Mouse (Mus musculus) megakaryocyte, embryonic 14.5 days (primary cell): ENCODE data around the gene Hsd17b1.

ENCODE experiments used
- FLI1 ChIP-seq: IDR thresholded peaks from 2 replicates; pipeline ENCODE4 v1.6.1; 2012; ENCODE audit warnings: low read length, inconsistent platforms, mixed read lengths
- GATA1 ChIP-seq: IDR thresholded peaks from 3 replicates; pipeline ENCODE4 v1.6.1; 2012; ENCODE audit warnings: mixed read lengths, low read length, inconsistent platforms, borderline replicate concordance

GRCm38 (mm10) chr11:101058726-101059125 lies 19.5 kb upstream of the Hsd17b1 start:
- no peak for TF ChIP-seq FLI1
- no peak for TF ChIP-seq GATA1
